Mouse (Mus musculus): ENCODE data around the gene Nrde2.

DNA sequence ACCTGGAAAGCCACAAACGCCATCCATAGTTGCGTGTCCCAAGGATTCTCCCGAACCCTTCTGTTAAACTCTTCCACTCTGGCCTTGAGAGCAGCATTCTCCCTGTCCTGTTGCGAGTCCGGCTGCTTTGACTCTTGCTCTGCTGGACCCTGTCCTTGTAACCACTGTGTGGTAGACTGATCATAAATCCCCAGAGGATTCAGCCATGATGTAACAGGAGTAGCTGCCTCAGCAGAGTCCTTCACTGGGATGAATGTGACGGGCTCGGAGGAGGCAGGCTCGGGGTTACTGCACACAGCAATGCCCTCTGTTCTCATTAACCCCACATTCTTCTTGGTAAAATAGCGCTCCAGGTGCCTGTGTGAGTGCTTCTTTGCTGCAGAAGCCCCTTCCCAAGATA, 15.7 kb downstream of the Nrde2 start:
- TF ChIP-seq POLR2A (IDR thresholded peaks at IDR 0.05; ENCODE audit: control insufficient read depth, extremely low read depth, insufficient read depth, low read length, poor library complexity) (no peak), CTCF (IDR thresholded peaks at IDR 0.05; ENCODE audit: borderline replicate concordance, control insufficient read depth, extremely low read depth, insufficient read depth, low read length, poor library complexity) (no peak)

All from thymus, adult 2 months (tissue).